Mouse (Mus musculus): ENCODE results near the gene Nol11. TPM values are rescaled to one million over a fixed set of nuclear protein-coding genes. Genes with fewer than 3 reads are reported as not detected.

Nol11 gene
- polyA plus RNA-seq, 1 experiment from 2014 or later = 57.7 TPM

DNA sequence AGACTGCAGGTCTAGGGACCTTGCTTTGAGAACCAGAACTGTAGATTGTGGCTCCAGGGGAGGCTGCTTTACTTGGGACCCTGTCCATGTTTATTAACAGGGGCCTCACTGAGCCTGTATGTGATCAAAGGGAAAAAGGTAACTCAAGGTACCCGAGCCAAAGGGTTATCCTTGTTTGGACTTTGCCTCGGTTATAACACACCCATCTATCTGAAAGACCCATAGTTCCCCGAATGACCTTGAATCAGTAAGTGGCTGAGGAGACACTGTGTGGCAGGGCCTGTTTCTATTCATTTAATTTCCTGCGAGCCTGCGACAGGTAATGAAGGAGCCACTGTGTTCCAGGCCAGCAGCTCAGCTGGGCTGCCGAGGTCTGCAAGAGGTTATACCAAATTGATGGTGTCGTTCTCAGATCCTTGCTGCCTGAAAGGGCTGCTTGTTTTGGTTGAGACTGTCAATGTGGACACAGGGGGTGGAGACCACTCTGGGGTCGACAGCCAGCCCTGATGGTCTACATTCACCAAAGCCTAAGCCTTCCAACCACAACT is 34.6 kb upstream of the Nol11 start:
- peak overlapping the region; percentile 74 for H3K27ac ChIP-seq (replicated peaks; ENCODE audit: low read depth, low read length)
- DNase-seq (no peak), ATAC-seq (ENCODE audit: low FRiP score, low TSS enrichment) (no peak)
- no peaks in the 10 kb centered on the region; the same call in 1 of the 2 replicates for H3K9me3 ChIP-seq (ENCODE audit: control insufficient read depth, low read length)
- peaks cover 7% of the 10 kb centered on the region; the same call in 1 of the 2 replicates for H3K36me3 ChIP-seq (ENCODE audit: control insufficient read depth, insufficient read depth, low read length)
- H3K9ac ChIP-seq (replicated peaks; ENCODE audit: low read length) = no peak overlapping the region
- H3K4me3 ChIP-seq (replicated peaks; ENCODE audit: low read depth, low read length) = no peak overlapping the region
- H3K4me2 ChIP-seq (ENCODE audit: low read length) = no peak overlapping the region
- H3K4me1 ChIP-seq (ENCODE audit: control insufficient read depth, insufficient read depth, low read length) = peaks cover 10% of the 10 kb centered on the region; the same call in 1 of the 2 replicates
- H3K27me3 ChIP-seq (ENCODE audit: control insufficient read depth, insufficient read depth, low read length) = no peaks in the 10 kb centered on the region
- 80% methylated on average over 8 of the region's 8 CpGs for WGBS

DNA sequence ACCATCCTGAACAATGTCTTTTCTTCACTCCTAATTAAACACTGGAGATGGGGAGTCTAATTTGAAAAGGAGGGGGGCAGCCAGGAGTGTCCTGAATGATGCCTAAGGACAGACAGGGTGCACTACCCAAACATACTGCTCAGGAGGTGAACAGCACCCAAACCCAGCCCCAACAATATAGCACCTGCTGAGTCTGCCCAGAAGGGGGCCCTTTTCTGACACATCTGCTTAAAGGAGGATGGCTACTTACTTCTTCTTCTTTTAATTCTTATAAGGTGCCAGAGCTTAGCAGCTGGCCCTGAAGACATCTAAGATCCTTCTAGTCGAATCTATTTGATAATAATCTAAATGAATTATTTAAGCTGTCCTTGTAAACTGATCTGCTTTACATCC is 34.0 kb upstream of the Nol11 start:
- peaks cover 10% of the 10 kb centered on the region; the same call in 1 of the 2 replicates for H3K4me1 ChIP-seq (ENCODE audit: control insufficient read depth, insufficient read depth, low read length)
- peak; percentile 12 for DNase-seq
- peaks cover 2% of the 10 kb centered on the region; the same call in 1 of the 2 replicates for H3K36me3 ChIP-seq (ENCODE audit: control insufficient read depth, insufficient read depth, low read length)
- no peak overlapping the region for H3K4me3 ChIP-seq (replicated peaks; ENCODE audit: low read depth, low read length)
- peak overlapping the region; percentile 74 for H3K27ac ChIP-seq (replicated peaks; ENCODE audit: low read depth, low read length)
- ATAC-seq (ENCODE audit: low FRiP score, low TSS enrichment) = no peak
- H3K9ac ChIP-seq (replicated peaks; ENCODE audit: low read length) = no peak overlapping the region
- peak overlapping the region; percentile 19; the same call in 1 of the 2 replicates for H3K4me2 ChIP-seq (ENCODE audit: low read length)
- WGBS = 60% methylated on average over 1 of the region's 1 CpGs
- no peaks in the 10 kb centered on the region for H3K27me3 ChIP-seq (ENCODE audit: control insufficient read depth, insufficient read depth, low read length)
- no peaks in the 10 kb centered on the region; the same call in 1 of the 2 replicates for H3K9me3 ChIP-seq (ENCODE audit: control insufficient read depth, low read length)

DNA sequence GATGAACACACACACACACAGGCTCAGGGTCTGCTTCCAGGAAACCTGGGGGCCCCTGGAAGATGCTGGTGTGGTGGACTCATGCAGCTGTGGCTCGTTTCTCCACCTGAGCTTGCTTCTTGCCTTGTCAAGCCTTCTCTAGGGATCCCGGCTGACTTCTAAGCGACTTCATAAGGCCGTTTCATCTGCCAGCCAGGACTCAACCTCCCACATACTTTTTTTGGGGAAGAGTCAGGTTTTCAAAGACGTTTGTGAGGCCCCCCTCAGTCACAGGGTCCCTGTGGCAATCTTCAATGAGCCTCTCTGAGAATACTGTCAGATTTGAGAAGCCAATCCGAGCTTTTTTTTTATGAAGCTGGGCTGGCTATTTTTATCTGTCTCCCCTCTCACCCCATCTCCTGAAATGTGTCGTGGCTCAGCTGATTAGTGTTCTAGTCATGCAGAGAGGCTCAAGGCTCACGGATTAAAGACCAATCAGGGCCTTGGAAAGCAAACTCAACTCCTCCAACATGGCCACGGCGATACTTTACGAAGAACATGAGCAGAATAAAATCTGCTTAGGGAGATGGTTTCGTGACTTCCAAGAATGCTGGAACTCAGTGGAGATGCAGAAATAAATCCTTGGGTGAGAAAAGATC is 33.5 kb upstream of the Nol11 start:
- 36% methylated on average over 12 of the region's 12 CpGs for WGBS
- no peak for ATAC-seq (ENCODE audit: low FRiP score, low TSS enrichment)
- Histone ChIP-seq H3K27me3 (ENCODE audit: control insufficient read depth, insufficient read depth, low read length) (no peaks in the 10 kb centered on the region), H3K4me2 (ENCODE audit: low read length) (peak overlapping the region; percentile 19; the same call in 1 of the 2 replicates), H3K4me1 (ENCODE audit: control insufficient read depth, insufficient read depth, low read length) (peaks cover 10% of the 10 kb centered on the region; the same call in 1 of the 2 replicates), H3K9ac (replicated peaks; ENCODE audit: low read length) (no peak overlapping the region), H3K4me3 (replicated peaks; ENCODE audit: low read depth, low read length) (no peak overlapping the region), H3K27ac (replicated peaks; ENCODE audit: low read depth, low read length) (peak overlapping the region; percentile 74), H3K9me3 (ENCODE audit: control insufficient read depth, low read length) (no peaks in the 10 kb centered on the region), H3K36me3 (ENCODE audit: control insufficient read depth, insufficient read depth, low read length) (no peaks in the 10 kb centered on the region)
- peak; percentile 68 for DNase-seq

GRCm38 (mm10) chr11:107215111-107215510 is 25.9 kb upstream of the Nol11 start:
- Histone ChIP-seq H3K4me1 (ENCODE audit: control insufficient read depth, insufficient read depth, low read length) (no peaks in the 10 kb centered on the region), H3K27me3 (ENCODE audit: control insufficient read depth, insufficient read depth, low read length) (no peaks in the 10 kb centered on the region), H3K27ac (replicated peaks; ENCODE audit: low read depth, low read length) (no peak overlapping the region), H3K9me3 (ENCODE audit: control insufficient read depth, low read length) (no peaks in the 10 kb centered on the region), H3K9ac (replicated peaks; ENCODE audit: low read length) (no peak overlapping the region), H3K4me2 (ENCODE audit: low read length) (no peak overlapping the region), H3K36me3 (ENCODE audit: control insufficient read depth, insufficient read depth, low read length) (peaks cover 5% of the 10 kb centered on the region), H3K4me3 (replicated peaks; ENCODE audit: low read depth, low read length) (no peak overlapping the region)
- no peak for DNase-seq
- ATAC-seq (ENCODE audit: low FRiP score, low TSS enrichment) = no peak
- 87% methylated on average over 9 of the region's 9 CpGs for WGBS

GRCm38 (mm10) chr11:107213745-107214144 is 24.6 kb upstream of the Nol11 start:
- H3K36me3 ChIP-seq (ENCODE audit: control insufficient read depth, insufficient read depth, low read length) = peaks cover 5% of the 10 kb centered on the region
- H3K9me3 ChIP-seq (ENCODE audit: control insufficient read depth, low read length) = no peaks in the 10 kb centered on the region
- H3K9ac ChIP-seq (replicated peaks; ENCODE audit: low read length) = no peak overlapping the region
- DNase-seq = peak; percentile 84
- no peak overlapping the region for H3K4me3 ChIP-seq (replicated peaks; ENCODE audit: low read depth, low read length)
- no peak overlapping the region for H3K27ac ChIP-seq (replicated peaks; ENCODE audit: low read depth, low read length)
- no peak overlapping the region for H3K4me2 ChIP-seq (ENCODE audit: low read length)
- 79% methylated on average over 5 of the region's 5 CpGs for WGBS
- H3K27me3 ChIP-seq (ENCODE audit: control insufficient read depth, insufficient read depth, low read length) = no peaks in the 10 kb centered on the region
- no peak for ATAC-seq (ENCODE audit: low FRiP score, low TSS enrichment)
- no peaks in the 10 kb centered on the region for H3K4me1 ChIP-seq (ENCODE audit: control insufficient read depth, insufficient read depth, low read length)

DNA sequence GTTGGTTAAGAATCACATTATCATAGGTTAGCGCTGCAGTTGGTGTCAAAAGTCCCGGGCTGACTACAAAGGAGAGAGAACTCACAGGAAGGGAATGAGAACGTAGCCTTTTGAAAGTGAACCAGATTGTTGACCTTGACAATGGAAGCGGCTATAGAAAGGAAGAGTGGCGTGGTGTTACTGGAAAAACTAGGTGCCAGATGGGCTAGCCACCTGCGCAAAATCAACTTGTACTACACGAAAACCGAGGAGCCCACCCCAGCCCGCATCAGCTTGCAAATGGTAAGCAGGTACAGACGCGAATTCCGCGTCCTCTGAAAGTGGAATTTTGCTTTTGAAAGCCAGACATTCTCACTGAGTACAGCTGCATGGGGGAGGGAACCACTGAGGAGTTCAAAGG is 20.6 kb upstream of the Nol11 start:
- Histone ChIP-seq H3K9ac (replicated peaks; ENCODE audit: low read length) (no peak overlapping the region), H3K9me3 (ENCODE audit: control insufficient read depth, low read length) (no peaks in the 10 kb centered on the region), H3K4me2 (ENCODE audit: low read length) (no peak overlapping the region), H3K36me3 (ENCODE audit: control insufficient read depth, insufficient read depth, low read length) (peaks cover 5% of the 10 kb centered on the region; the same call in 1 of the 2 replicates), H3K27ac (replicated peaks; ENCODE audit: low read depth, low read length) (no peak overlapping the region), H3K4me3 (replicated peaks; ENCODE audit: low read depth, low read length) (no peak overlapping the region), H3K4me1 (ENCODE audit: control insufficient read depth, insufficient read depth, low read length) (no peaks in the 10 kb centered on the region), H3K27me3 (ENCODE audit: control insufficient read depth, insufficient read depth, low read length) (no peaks in the 10 kb centered on the region)
- ATAC-seq (ENCODE audit: low FRiP score, low TSS enrichment) = no peak
- no peak for DNase-seq
- WGBS = 83% methylated on average over 13 of the region's 13 CpGs

DNA sequence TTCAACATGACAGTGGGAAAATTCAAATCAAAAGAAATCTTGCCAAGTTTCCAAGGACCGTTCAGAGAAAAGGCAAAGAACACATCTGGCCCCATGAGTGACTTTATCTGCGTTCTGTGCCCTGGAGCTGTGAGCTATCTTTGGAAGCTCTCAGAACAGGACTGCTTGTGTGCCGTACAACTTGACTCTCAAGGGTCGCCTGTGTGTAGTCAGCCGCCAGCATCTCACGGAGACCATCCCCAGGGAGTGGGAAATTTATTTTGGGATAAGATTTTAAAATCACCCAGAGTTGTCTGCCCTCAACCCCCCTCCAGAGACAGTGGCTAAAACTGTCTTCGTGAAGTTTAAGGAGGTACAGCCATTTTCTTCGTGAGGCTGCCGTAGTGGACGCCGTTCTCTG is 12.6 kb upstream of the Nol11 start:
- no peak for ATAC-seq (ENCODE audit: low FRiP score, low TSS enrichment)
- Histone ChIP-seq H3K4me1 (ENCODE audit: control insufficient read depth, insufficient read depth, low read length) (no peaks in the 10 kb centered on the region), H3K27ac (replicated peaks; ENCODE audit: low read depth, low read length) (no peak overlapping the region), H3K9me3 (ENCODE audit: control insufficient read depth, low read length) (no peaks in the 10 kb centered on the region), H3K36me3 (ENCODE audit: control insufficient read depth, insufficient read depth, low read length) (no peaks in the 10 kb centered on the region), H3K9ac (replicated peaks; ENCODE audit: low read length) (no peak overlapping the region), H3K4me2 (ENCODE audit: low read length) (no peak overlapping the region), H3K4me3 (replicated peaks; ENCODE audit: low read depth, low read length) (no peak overlapping the region), H3K27me3 (ENCODE audit: control insufficient read depth, insufficient read depth, low read length) (no peaks in the 10 kb centered on the region)
- 91% methylated on average over 11 of the region's 11 CpGs for WGBS
- DNase-seq = no peak

- Histone ChIP-seq H3K4me3 (replicated peaks; ENCODE audit: low read depth, low read length) (no peak overlapping the region), H3K4me2 (ENCODE audit: low read length) (no peak overlapping the region), H3K36me3 (ENCODE audit: control insufficient read depth, insufficient read depth, low read length) (no peaks in the 10 kb centered on the region), H3K9me3 (ENCODE audit: control insufficient read depth, low read length) (no peaks in the 10 kb centered on the region), H3K4me1 (ENCODE audit: control insufficient read depth, insufficient read depth, low read length) (no peaks in the 10 kb centered on the region), H3K9ac (replicated peaks; ENCODE audit: low read length) (no peak overlapping the region), H3K27ac (replicated peaks; ENCODE audit: low read depth, low read length) (no peak overlapping the region), H3K27me3 (ENCODE audit: control insufficient read depth, insufficient read depth, low read length) (no peaks in the 10 kb centered on the region)
- DNase-seq = no peak
- 85% methylated on average over 5 of the region's 5 CpGs for WGBS
- ATAC-seq (ENCODE audit: low FRiP score, low TSS enrichment) = no peak
Observed at GRCm38 (mm10) chr11:107199281-107199680, 10.1 kb upstream of the Nol11 start.

GRCm38 (mm10) chr11:107195334-107195733 is 6.2 kb upstream of the Nol11 start:
- Histone ChIP-seq H3K36me3 (ENCODE audit: control insufficient read depth, insufficient read depth, low read length) (no peaks in the 10 kb centered on the region), H3K4me1 (ENCODE audit: control insufficient read depth, insufficient read depth, low read length) (no peaks in the 10 kb centered on the region), H3K9me3 (ENCODE audit: control insufficient read depth, low read length) (no peaks in the 10 kb centered on the region), H3K27ac (replicated peaks; ENCODE audit: low read depth, low read length) (no peak overlapping the region), H3K4me2 (ENCODE audit: low read length) (no peak overlapping the region), H3K4me3 (replicated peaks; ENCODE audit: low read depth, low read length) (no peak overlapping the region), H3K27me3 (ENCODE audit: control insufficient read depth, insufficient read depth, low read length) (no peaks in the 10 kb centered on the region), H3K9ac (replicated peaks; ENCODE audit: low read length) (no peak overlapping the region)
- DNase-seq (no peak), ATAC-seq (ENCODE audit: low FRiP score, low TSS enrichment) (no peak)
- 67% methylated on average over 2 of the region's 2 CpGs for WGBS
